8 mouse cellular contexts compared by ENCODE assay signal in genomic region chr11:68974059-68974450, GRCm38 (mm10). TPM values are rescaled to one million over a fixed set of nuclear protein-coding genes. Genes with fewer than 3 reads are reported as not detected.
DNase-seq lines count a peak whose midpoint lies in the region; ATAC-seq and TF ChIP-seq lines count a peak whose summit lies in the region.

No protein-coding gene starts in this region.

- no peak for DNase-seq in heart, postnatal 0 days (ENCODE audit: low spot score)
- DNase-seq in heart, adult 8-10 months (ENCODE audit: low spot score) = no peak
- DNase-seq in MEL (ENCODE audit: low read depth, low spot score) = no peak
- DNase-seq in hindbrain, embryonic 11.5 days (ENCODE audit: low spot score) = no peak
- no peak for DNase-seq in midbrain, embryonic 11.5 days (ENCODE audit: low spot score, missing footprints)
- DNase-seq in gastrocnemius, postnatal 4 days (ENCODE audit: low spot score in 2 of 2) = no peak
- no peak for DNase-seq in adipocyte (ENCODE audit: low spot score)
- DNase-seq in cerebellum, adult 18-20 months = no peak

- no peak for TF ChIP-seq CTCF in heart, postnatal 0 days (IDR thresholded peaks at IDR 0.05; ENCODE audit: low read depth)
- TF ChIP-seq CTCF in MEL (IDR thresholded peaks at IDR 0.05 in 2 of 3, conservative IDR thresholded peaks at IDR 0.05 in 1 of 3; ENCODE audit: control insufficient read depth in 1 of 3, insufficient read depth in 1 of 3, low read depth in 2 of 3, low read length in 3 of 3, poor library complexity in 1 of 3, severe bottlenecking in 1 of 3) = no peak

- 31% methylated on average over 6 of the region's 6 CpGs for WGBS in heart, postnatal 0 days
- WGBS in hindbrain, embryonic 11.5 days = 28% methylated on average over 6 of the region's 6 CpGs
- WGBS in midbrain, embryonic 11.5 days = 28% methylated on average over 6 of the region's 6 CpGs

- H3K9me3 ChIP-seq in heart, postnatal 0 days (replicated peaks; ENCODE audit: control insufficient read depth, low read length) = no peaks in the 10 kb centered on the region
- H3K9me3 ChIP-seq in MEL (replicated peaks; ENCODE audit: insufficient read depth, low read length) = no peaks in the 10 kb centered on the region
- no peaks in the 10 kb centered on the region for H3K9me3 ChIP-seq in hindbrain, embryonic 11.5 days (ENCODE audit: control insufficient read depth, low read length)
- no peaks in the 10 kb centered on the region for H3K9me3 ChIP-seq in midbrain, embryonic 11.5 days (ENCODE audit: control insufficient read depth, low read length)

- H3K36me3 ChIP-seq in heart, postnatal 0 days (replicated peaks; ENCODE audit: control insufficient read depth, insufficient read depth, low read length) = no peaks in the 10 kb centered on the region
- peaks cover 0 to 3% of the 10 kb centered on the region in 2 experiments; a peak in 2 of 4 replicates for H3K36me3 ChIP-seq in MEL (ENCODE audit: control insufficient read depth in 1 of 2, insufficient read depth in 2 of 2, low read length in 2 of 2)
- H3K36me3 ChIP-seq in hindbrain, embryonic 11.5 days (ENCODE audit: control insufficient read depth, insufficient read depth, low read length) = no peaks in the 10 kb centered on the region
- no peaks in the 10 kb centered on the region for H3K36me3 ChIP-seq in midbrain, embryonic 11.5 days (ENCODE audit: control insufficient read depth, insufficient read depth, low read length)

- TF ChIP-seq RAD21 in MEL (IDR thresholded peaks at IDR 0.05; ENCODE audit: low read depth, low read length) = no peak

- H3K9ac ChIP-seq in heart, postnatal 0 days (replicated peaks; ENCODE audit: low read depth, low read length) = no peak overlapping the region
- peak overlapping the region; percentile 59 for H3K9ac ChIP-seq in MEL (ENCODE audit: control insufficient read depth, low read depth, low read length, poor library complexity, severe bottlenecking)
- peak overlapping the region; percentile 12; the same call in 1 of the 2 replicates for H3K9ac ChIP-seq in hindbrain, embryonic 11.5 days (ENCODE audit: low read depth, low read length)
- 0 out of 2 replicates have a peak overlapping the region, but pooled peaks have one; percentile 40 for H3K9ac ChIP-seq in midbrain, embryonic 11.5 days (ENCODE audit: low read length)

- H3K79me2 ChIP-seq in MEL (ENCODE audit: control insufficient read depth, insufficient read depth, low read length, poor library complexity) = no peaks in the 10 kb centered on the region; the same call in 1 of the 2 replicates

- TF ChIP-seq POLR2A in MEL (IDR thresholded peaks at IDR 0.05; ENCODE audit: control insufficient read depth in 1 of 2, insufficient read depth in 1 of 2, low read depth in 1 of 2, low read length in 2 of 2, poor library complexity in 1 of 2) = no peak

- TF ChIP-seq EP300 in heart, postnatal 0 days (IDR thresholded peaks at IDR 0.05; ENCODE audit: low read depth) = no peak
- TF ChIP-seq EP300 in MEL (IDR thresholded peaks at IDR 0.05; ENCODE audit: low read depth in 1 of 2, low read length in 2 of 2) = no peak

- H3K27me3 ChIP-seq in heart, postnatal 0 days (ENCODE audit: control insufficient read depth, insufficient read depth, low read length) = no peaks in the 10 kb centered on the region
- H3K27me3 ChIP-seq in MEL (ENCODE audit: control insufficient read depth in 1 of 2, insufficient read depth in 2 of 2, low read length in 2 of 2) = no peaks in the 10 kb centered on the region
- no peaks in the 10 kb centered on the region for H3K27me3 ChIP-seq in hindbrain, embryonic 11.5 days (ENCODE audit: control insufficient read depth, insufficient read depth, low read length)
- H3K27me3 ChIP-seq in midbrain, embryonic 11.5 days (ENCODE audit: control insufficient read depth, insufficient read depth, low read length) = 0 out of 2 replicates have a peak, but pooled peaks cover 2% of the 10 kb centered on the region

- H3K27ac ChIP-seq in heart, postnatal 0 days (ENCODE audit: low read depth) = no peak overlapping the region
- H3K27ac ChIP-seq in MEL (ENCODE audit: control insufficient read depth, low read depth, low read length) = 0 out of 2 replicates have a peak overlapping the region, but pooled peaks have one; percentile 22
- H3K27ac ChIP-seq in hindbrain, embryonic 11.5 days (ENCODE audit: low read depth, low read length) = no peak overlapping the region
- no peak overlapping the region for H3K27ac ChIP-seq in midbrain, embryonic 11.5 days (ENCODE audit: low read depth, low read length)

- ATAC-seq in heart, postnatal 0 days (ENCODE audit: insufficient read depth, low read depth) = no peak
- no peak for ATAC-seq in hindbrain, embryonic 11.5 days (ENCODE audit: low FRiP score)
- ATAC-seq in midbrain, embryonic 11.5 days (ENCODE audit: low FRiP score) = no peak

- peaks cover 28% of the 10 kb centered on the region for H3K4me1 ChIP-seq in heart, postnatal 0 days (ENCODE audit: control insufficient read depth, insufficient read depth)
- peaks cover under 1 to 11% of the 10 kb centered on the region in 2 experiments; a peak in 3 of 4 replicates for H3K4me1 ChIP-seq in MEL (ENCODE audit: control insufficient read depth in 1 of 2, insufficient read depth in 2 of 2, low read length in 2 of 2)
- no peaks in the 10 kb centered on the region for H3K4me1 ChIP-seq in hindbrain, embryonic 11.5 days (replicated peaks; ENCODE audit: control insufficient read depth, insufficient read depth, low read length)
- peaks cover 7% of the 10 kb centered on the region for H3K4me1 ChIP-seq in midbrain, embryonic 11.5 days (ENCODE audit: control insufficient read depth, insufficient read depth, low read length)

- H3K4me3 ChIP-seq in heart, postnatal 0 days (ENCODE audit: low read depth, low read length) = peak overlapping the region; percentile 46
- peak overlapping the region; percentile 75 to 76 for H3K4me3 ChIP-seq in MEL (ENCODE audit: control insufficient read depth in 1 of 2, insufficient read depth in 1 of 2, low read depth in 2 of 2, low read length in 2 of 2)
- peak overlapping the region; percentile 39 for H3K4me3 ChIP-seq in hindbrain, embryonic 11.5 days (ENCODE audit: low read depth, low read length)
- H3K4me3 ChIP-seq in midbrain, embryonic 11.5 days (ENCODE audit: low read depth, low read length) = peak overlapping the region; percentile 38

- peak overlapping the region; percentile 65 for H3K4me2 ChIP-seq in heart, postnatal 0 days (ENCODE audit: low read depth, low read length)
- H3K4me2 ChIP-seq in hindbrain, embryonic 11.5 days (replicated peaks; ENCODE audit: low read depth, low read length) = peak overlapping the region; percentile 54
- peak overlapping the region; percentile 54 for H3K4me2 ChIP-seq in midbrain, embryonic 11.5 days

RNA-seq across cellular contexts. Expression of gene Rangrf, which starts 0.9 kb away (rescaled TPM):
- total RNA-seq in heart, postnatal 0 days (2014; rRNA removed; ENCODE audit: low replicate concordance) = 101 and 103 TPM in 2 replicates
- polyA plus RNA-seq in heart, postnatal 0 days (2015; fragmentation: Nextera tagmentation; extraction: Ambion mirVana) = 78.0 and 85.1 TPM in 2 replicates
- 10 to 100 TPM; 81.3 to 98.3 (median 89.4) TPM for total RNA-seq in heart, adult 8-10 months (2022)
- total RNA-seq in MEL (2012; rRNA removed) = 182 and 207 TPM in 2 replicates
- polyA plus RNA-seq in MEL (2012; ENCODE audit: insufficient read depth in 1 of 2, insufficient read length in 2 of 2, low read depth in 1 of 2, low replicate concordance in 2 of 2, missing spikeins in 1 of 2) = 100 to 1,000 TPM in 1 of 2 experiments, not detected in 1; 159 TPM
- polyA plus RNA-seq in hindbrain, embryonic 11.5 days (2014; fragmentation: Nextera tagmentation; extraction: Ambion mirVana) = 56.0 and 59.3 TPM in 2 replicates
- polyA plus RNA-seq in midbrain, embryonic 11.5 days (2014; fragmentation: Nextera tagmentation; extraction: Ambion mirVana) = 54.5 and 55.3 TPM in 2 replicates
- 10 to 100 TPM; 23.5 to 25.1 TPM for total RNA-seq in gastrocnemius, postnatal 4 days (2021)

RNA-seq across cellular contexts. Expression of gene Slc25a35, which starts 6.1 kb away (rescaled TPM):
- 0.70 and 3.6 TPM in 2 replicates for total RNA-seq in heart, postnatal 0 days (2014; rRNA removed; ENCODE audit: low replicate concordance)
- 1.9 and 2.0 TPM in 2 replicates for polyA plus RNA-seq in heart, postnatal 0 days (2015; fragmentation: Nextera tagmentation; extraction: Ambion mirVana)
- total RNA-seq in heart, adult 8-10 months (2022) = 1 to 10 TPM; 3.4 to 8.3 (median 6.3) TPM
- 3.3 and 4.9 TPM in 2 replicates for total RNA-seq in MEL (2012; rRNA removed)
- 1 to 10 TPM in 1 of 2 experiments, not detected in 1; 3.3 TPM for polyA plus RNA-seq in MEL (2012; ENCODE audit: insufficient read depth in 1 of 2, insufficient read length in 2 of 2, low read depth in 1 of 2, low replicate concordance in 2 of 2, missing spikeins in 1 of 2)
- 1.6 and 1.8 TPM in 2 replicates for polyA plus RNA-seq in hindbrain, embryonic 11.5 days (2014; fragmentation: Nextera tagmentation; extraction: Ambion mirVana)
- polyA plus RNA-seq in midbrain, embryonic 11.5 days (2014; fragmentation: Nextera tagmentation; extraction: Ambion mirVana) = 1.1 and 1.2 TPM in 2 replicates
- 1 to 10 TPM; 1.1 to 2.7 TPM for total RNA-seq in gastrocnemius, postnatal 4 days (2021)

RNA-seq across cellular contexts. Expression of gene Arhgef15, which starts 16.8 kb away (rescaled TPM):
- total RNA-seq in heart, postnatal 0 days (2014; rRNA removed; ENCODE audit: low replicate concordance) = 12.6 and 19.8 TPM in 2 replicates
- polyA plus RNA-seq in heart, postnatal 0 days (2015; fragmentation: Nextera tagmentation; extraction: Ambion mirVana) = 10.0 and 11.6 TPM in 2 replicates
- total RNA-seq in heart, adult 8-10 months (2022) = 10 to 100 TPM; 26.6 to 30.9 (median 30.1) TPM
- total RNA-seq in MEL (2012; rRNA removed) = 0.23 TPM in 1 of 2 replicates, not detected in the other
- polyA plus RNA-seq in MEL (2012; ENCODE audit: insufficient read depth in 1 of 2, insufficient read length in 2 of 2, low read depth in 1 of 2, low replicate concordance in 2 of 2, missing spikeins in 1 of 2) = under 1 TPM in 1 of 2 experiments, not detected in 1; 0.74 TPM
- 4.9 and 5.5 TPM in 2 replicates for polyA plus RNA-seq in hindbrain, embryonic 11.5 days (2014; fragmentation: Nextera tagmentation; extraction: Ambion mirVana)
- polyA plus RNA-seq in midbrain, embryonic 11.5 days (2014; fragmentation: Nextera tagmentation; extraction: Ambion mirVana) = 3.7 and 4.2 TPM in 2 replicates
- 10 to 100 TPM; 16.9 to 19.0 TPM for total RNA-seq in gastrocnemius, postnatal 4 days (2021)

RNA-seq across cellular contexts. Expression of gene Pfas, which starts 34.2 kb away (rescaled TPM):
- total RNA-seq in heart, postnatal 0 days (2014; rRNA removed; ENCODE audit: low replicate concordance) = 10.1 and 12.3 TPM in 2 replicates
- 8.3 and 8.7 TPM in 2 replicates for polyA plus RNA-seq in heart, postnatal 0 days (2015; fragmentation: Nextera tagmentation; extraction: Ambion mirVana)
- total RNA-seq in heart, adult 8-10 months (2022) = 1 to 10 TPM; 4.5 to 8.2 (median 5.3) TPM
- 124 and 130 TPM in 2 replicates for total RNA-seq in MEL (2012; rRNA removed)
- polyA plus RNA-seq in MEL (2012; ENCODE audit: insufficient read depth in 1 of 2, insufficient read length in 2 of 2, low read depth in 1 of 2, low replicate concordance in 2 of 2, missing spikeins in 1 of 2) = 100 to 1,000 TPM in 1 of 2 experiments, 10 to 100 TPM in 1; 63.5 to 149 TPM
- polyA plus RNA-seq in hindbrain, embryonic 11.5 days (2014; fragmentation: Nextera tagmentation; extraction: Ambion mirVana) = 31.5 and 31.8 TPM in 2 replicates
- polyA plus RNA-seq in midbrain, embryonic 11.5 days (2014; fragmentation: Nextera tagmentation; extraction: Ambion mirVana) = 31.2 and 33.0 TPM in 2 replicates
- total RNA-seq in gastrocnemius, postnatal 4 days (2021) = 10 to 100 TPM; 14.9 to 16.8 TPM

RNA-seq across cellular contexts. Expression of gene Ctc1, which starts 41.7 kb away (rescaled TPM):
- total RNA-seq in heart, postnatal 0 days (2014; rRNA removed; ENCODE audit: low replicate concordance) = 40.0 and 46.0 TPM in 2 replicates
- polyA plus RNA-seq in heart, postnatal 0 days (2015; fragmentation: Nextera tagmentation; extraction: Ambion mirVana) = 18.6 TPM in 2 replicates
- 10 to 100 TPM; 13.0 to 19.5 (median 14.9) TPM for total RNA-seq in heart, adult 8-10 months (2022)
- 16.0 and 19.5 TPM in 2 replicates for total RNA-seq in MEL (2012; rRNA removed)
- 10 to 100 TPM in 1 of 2 experiments, not detected in 1; 59.1 TPM for polyA plus RNA-seq in MEL (2012; ENCODE audit: insufficient read depth in 1 of 2, insufficient read length in 2 of 2, low read depth in 1 of 2, low replicate concordance in 2 of 2, missing spikeins in 1 of 2)
- polyA plus RNA-seq in hindbrain, embryonic 11.5 days (2014; fragmentation: Nextera tagmentation; extraction: Ambion mirVana) = 48.7 and 59.5 TPM in 2 replicates
- polyA plus RNA-seq in midbrain, embryonic 11.5 days (2014; fragmentation: Nextera tagmentation; extraction: Ambion mirVana) = 54.6 and 54.8 TPM in 2 replicates
- 10 to 100 TPM; 21.9 to 23.1 TPM for total RNA-seq in gastrocnemius, postnatal 4 days (2021)

Comparison
In these comparisons a context has a peak if more than half of its experiments do, and no peak if none do; other contexts are left out.
1. RNA of gene Arhgef15, which starts 16.8 kb away (total RNA-seq): 26.6 to 30.9 TPM in heart, adult 8-10 months, 12.6 to 19.8 TPM in heart, postnatal 0 days and 16.9 to 19.0 TPM in gastrocnemius, postnatal 4 days; 0.23 TPM in MEL; every median in the first group is over 10 times any median in the second.
2. Peak in every context shown above with its lines, with median percentiles within 50 percentile points of each other: H3K4me2 ChIP-seq and H3K4me3 ChIP-seq.